In genomic region chr6:143835331-143835730, GRCm38 (mm10) we compare ENCODE assay signal across 17 mouse cellular contexts.
"Had no signal": no experiment of that assay in that cellular context is flagged by ENCODE, and none has a peak within 500 bp of the region (broad histone marks: within the 10 kb centered on the region; RNA-seq: fewer than 3 reads in every experiment).

No protein-coding gene starts in this region.

- H3K27ac ChIP-seq: limb, embryonic 13.5 days; liver, embryonic 13.5 days; midbrain, embryonic 10.5 days; midbrain, embryonic 13.5 days; neural tube, embryonic 13.5 days had no signal

- H3K9ac ChIP-seq: limb, embryonic 13.5 days; liver, embryonic 13.5 days; midbrain, embryonic 13.5 days; neural tube, embryonic 13.5 days had no signal

- ATAC-seq: inflammation-experienced regulatory T-cells, adult 6 months; intestine, embryonic 16.5 days; midbrain, embryonic 13.5 days; midbrain, embryonic 16.5 days had no signal

- H3K4me2 ChIP-seq: limb, embryonic 13.5 days; liver, embryonic 13.5 days; midbrain, embryonic 13.5 days; neural tube, embryonic 13.5 days had no signal

- H3K4me3 ChIP-seq: limb, embryonic 13.5 days; liver, embryonic 13.5 days; megakaryocyte, embryonic 14.5 days; midbrain, embryonic 10.5 days; midbrain, embryonic 13.5 days; myocyte; neural tube, embryonic 13.5 days had no signal

- H3K36me3 ChIP-seq: liver, embryonic 13.5 days had no signal

- DNase-seq: kidney, adult 18-20 months; kidney, adult 9 months; kidney, postnatal 14 days; kidney, postnatal 4 days; left cerebral cortex, postnatal 4 days; liver, embryonic 13.5 days; lung, postnatal 14 days; thymus, postnatal 25 days had no signal

- H3K4me1 ChIP-seq: midbrain, embryonic 10.5 days; midbrain, embryonic 13.5 days had no signal

- H3K9me3 ChIP-seq: limb, embryonic 13.5 days; liver, embryonic 13.5 days; midbrain, embryonic 10.5 days; midbrain, embryonic 13.5 days; neural tube, embryonic 13.5 days had no signal

- H3K27me3 ChIP-seq: liver, embryonic 13.5 days; megakaryocyte, embryonic 14.5 days; midbrain, embryonic 13.5 days; neural tube, embryonic 13.5 days had no signal
